Mouse (Mus musculus): ENCODE measurements around the gene Ppm1n.

DNA sequence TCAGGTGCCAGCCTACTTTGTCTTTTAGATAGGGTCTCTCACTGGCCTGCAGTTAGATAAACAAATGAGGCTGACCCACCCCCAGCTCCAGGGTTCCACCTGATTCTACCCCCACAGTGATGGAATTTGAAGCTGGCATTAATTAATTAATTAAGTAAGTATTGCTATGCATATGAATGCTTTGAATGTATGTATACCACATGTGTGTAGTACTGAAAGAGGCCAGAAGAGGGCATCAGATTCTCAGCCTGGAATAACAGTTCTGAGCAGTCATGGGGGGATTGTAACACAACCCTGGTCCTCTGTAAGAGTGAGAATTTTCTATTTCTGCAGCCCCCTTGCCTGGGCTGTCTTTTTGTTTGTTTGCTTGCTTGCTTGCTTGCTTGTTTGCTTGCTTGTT is 48.6 kb upstream of the Ppm1n start:
- TF ChIP-seq CTCF (IDR thresholded peaks at IDR 0.05; ENCODE audit: low read depth, low read length) (peak; percentile 23; the same call in 1 of the 2 replicates), POLR2A (IDR thresholded peaks at IDR 0.05; ENCODE audit: extremely low read depth, insufficient read depth, low read length) (no peak)
